ENCODE assay signal across 10 mouse cellular contexts in genomic region chr7:16922360-16922973, GRCm38 (mm10). TPM values are rescaled to one million over a fixed set of nuclear protein-coding genes. Genes with fewer than 3 reads are reported as not detected.
DNase-seq lines count a peak whose midpoint lies in the region; ATAC-seq and TF ChIP-seq lines count a peak whose summit lies in the region.
"Had no signal": no experiment of that assay in that cellular context is flagged by ENCODE, and none has a peak within 500 bp of the region (broad histone marks: within the 10 kb centered on the region; RNA-seq: fewer than 3 reads in every experiment).

No protein-coding gene starts in this region.

- TF ChIP-seq POLR2A in myocyte (IDR thresholded peaks at IDR 0.05; ENCODE audit: insufficient read length, low read depth): peak; percentile 54

- H3K36me3 ChIP-seq in hindbrain, embryonic 10.5 days: peaks cover 39% of the 10 kb centered on the region
- H3K36me3 ChIP-seq in myocyte (ENCODE audit: control insufficient read depth, insufficient read depth): no peaks in the 10 kb centered on the region

- H3K27me3 ChIP-seq in hindbrain, embryonic 10.5 days (ENCODE audit: insufficient read depth, poor library complexity, severe bottlenecking): no peaks in the 10 kb centered on the region
- no peaks in the 10 kb centered on the region for H3K27me3 ChIP-seq in myocyte (ENCODE audit: control insufficient read depth, insufficient read depth, insufficient read length)
- H3K27me3 ChIP-seq: Patski had no signal

- peaks cover 40% of the 10 kb centered on the region for H3K79me2 ChIP-seq in myocyte (ENCODE audit: control insufficient read depth, insufficient read depth)

- 55% methylated on average over 10 of the region's 10 CpGs for WGBS in hindbrain, embryonic 10.5 days

- DNase-seq in heart, adult 11 months: peak; percentile 96
- DNase-seq in heart, postnatal 4 days: no peak
- DNase-seq in A20 (ENCODE audit: low read depth, low spot score): peak; percentile 35
- DNase-seq in cerebellum, postnatal 10 days: peak; percentile 70
- no peak for DNase-seq in hindbrain, embryonic 10.5 days (ENCODE audit: low spot score)
- peak; percentile 55 to 71 for DNase-seq in left cerebral cortex, postnatal 25 days (ENCODE audit: low spot score in 2 of 2)

- H3K27ac ChIP-seq in hindbrain, embryonic 10.5 days: peak overlapping the region; percentile 99

- peaks cover 55% of the 10 kb centered on the region for H3K4me1 ChIP-seq in hindbrain, embryonic 10.5 days (replicated peaks)

- no peaks in the 10 kb centered on the region for H3K9me3 ChIP-seq in hindbrain, embryonic 10.5 days

- peak overlapping the region; percentile 61 for H3ac ChIP-seq in myocyte (ENCODE audit: control insufficient read depth, insufficient read length)

- no peak for ATAC-seq in granulocyte monocyte progenitor cell, adult 5-6 weeks (replicated peaks; ENCODE audit: poor library complexity, severe bottlenecking)
- ATAC-seq: Patski had no signal

- peak overlapping the region; percentile 85 for H3K4me2 ChIP-seq in myocyte (ENCODE audit: low read depth)

- H3K4me3 ChIP-seq in hindbrain, embryonic 10.5 days: peak overlapping the region; percentile 93
- H3K4me3 ChIP-seq in myocyte: peak overlapping the region; percentile 94

- intact Hi-C loops in left cerebral cortex, postnatal 25 days (cut with DNase I): loop anchor here (10.0 kb wide), 1 partner anchor 998 kb away; the partner anchor contains the start of gene Selenow

TF ChIP-seq in myocyte, 11 proteins besides CTCF, POLR2A, EP300 and RAD21:
- TF ChIP-seq SRF (IDR thresholded peaks at IDR 0.05; ENCODE audit: control insufficient read depth, insufficient read length, low read depth): no peak
- peak; percentile 28 for TF ChIP-seq POLR2AphosphoS2 (IDR thresholded peaks at IDR 0.05; ENCODE audit: insufficient read length, low read depth)

RNA-seq across cellular contexts. Expression of gene Calm3, which starts 1.4 kb away (rescaled TPM):
- 100 to 1,000 TPM; 309 to 310 TPM for total RNA-seq in heart, postnatal 4 days (2021)
- polyA plus RNA-seq in hindbrain, embryonic 10.5 days (2016; fragmentation: Nextera tagmentation; extraction: Ambion mirVana): 170 and 245 TPM in 2 replicates
- total RNA-seq in left cerebral cortex, postnatal 25 days (2021): 1,000 to 10,000 TPM; 1,837 to 1,919 TPM
- 336 TPM for polyA plus RNA-seq in myocyte (2012; fragmentation: generic; extraction: Trizol)
- total RNA-seq in granulocyte monocyte progenitor cell, adult 5-6 weeks (2014; fragmentation: Nextera tagmentation): 188 and 246 TPM in 2 replicates
- 463 and 465 TPM in 2 replicates for total RNA-seq in granulocyte monocyte progenitor cell, adult 5-6 weeks (2017)

RNA-seq across cellular contexts. Expression of gene Ptgir, which starts 16.2 kb away (rescaled TPM):
- total RNA-seq in heart, postnatal 4 days (2021): 1 to 10 TPM; 1.9 to 2.7 TPM
- 0.77 and 1.5 TPM in 2 replicates for polyA plus RNA-seq in hindbrain, embryonic 10.5 days (2016; fragmentation: Nextera tagmentation; extraction: Ambion mirVana)
- total RNA-seq in left cerebral cortex, postnatal 25 days (2021): under 1 TPM; 0.14 to 0.16 TPM
- 2.6 TPM for polyA plus RNA-seq in myocyte (2012; fragmentation: generic; extraction: Trizol)
- 1.1 and 1.2 TPM in 2 replicates for total RNA-seq in granulocyte monocyte progenitor cell, adult 5-6 weeks (2014; fragmentation: Nextera tagmentation)
- total RNA-seq in granulocyte monocyte progenitor cell, adult 5-6 weeks (2017): 2.2 and 2.6 TPM in 2 replicates
- polyA plus RNA-seq: Patski had no signal

RNA-seq across cellular contexts. Expression of gene Pnmal2, which starts 22.0 kb away (rescaled TPM):
- 1 to 10 TPM; 6.3 to 7.3 TPM for total RNA-seq in heart, postnatal 4 days (2021)
- polyA plus RNA-seq in hindbrain, embryonic 10.5 days (2016; fragmentation: Nextera tagmentation; extraction: Ambion mirVana): 4.0 and 12.2 TPM in 2 replicates
- total RNA-seq in left cerebral cortex, postnatal 25 days (2021): 100 to 1,000 TPM; 268 to 274 TPM
- 44.4 TPM for polyA plus RNA-seq in myocyte (2012; fragmentation: generic; extraction: Trizol)
- total RNA-seq in granulocyte monocyte progenitor cell, adult 5-6 weeks (2014; fragmentation: Nextera tagmentation): not detected in 2 replicates
- 0.04 TPM in 1 of 2 replicates, not detected in the other for total RNA-seq in granulocyte monocyte progenitor cell, adult 5-6 weeks (2017)

RNA-seq across cellular contexts. Expression of gene Gng8, which starts 30.9 kb away (rescaled TPM):
- 1 to 10 TPM; 1.4 to 1.8 TPM for total RNA-seq in heart, postnatal 4 days (2021)
- polyA plus RNA-seq in hindbrain, embryonic 10.5 days (2016; fragmentation: Nextera tagmentation; extraction: Ambion mirVana): 7.1 and 9.0 TPM in 2 replicates
- total RNA-seq in left cerebral cortex, postnatal 25 days (2021): 1 to 10 TPM; 2.5 to 4.0 TPM
- 3.8 TPM for polyA plus RNA-seq in myocyte (2012; fragmentation: generic; extraction: Trizol)
- not detected in 2 replicates for total RNA-seq in granulocyte monocyte progenitor cell, adult 5-6 weeks (2014; fragmentation: Nextera tagmentation)
- total RNA-seq in granulocyte monocyte progenitor cell, adult 5-6 weeks (2017): 0.26 and 0.62 TPM in 2 replicates

RNA-seq across cellular contexts. Expression of gene Pnmal1, which starts 37.0 kb away (rescaled TPM):
- total RNA-seq in heart, postnatal 4 days (2021): not detected
- 5.8 and 12.7 TPM in 2 replicates for polyA plus RNA-seq in hindbrain, embryonic 10.5 days (2016; fragmentation: Nextera tagmentation; extraction: Ambion mirVana)
- 100 to 1,000 TPM; 107 to 115 TPM for total RNA-seq in left cerebral cortex, postnatal 25 days (2021)
- 0.05 TPM for polyA plus RNA-seq in myocyte (2012; fragmentation: generic; extraction: Trizol)
- total RNA-seq in granulocyte monocyte progenitor cell, adult 5-6 weeks (2014; fragmentation: Nextera tagmentation): not detected in 2 replicates
- not detected in 2 replicates for total RNA-seq in granulocyte monocyte progenitor cell, adult 5-6 weeks (2017)
- total RNA-seq: heart, adult 18-20 months had no signal
- polyA plus RNA-seq: Patski had no signal

Comparison
In these comparisons a context has a peak if more than half of its experiments do, and no peak if none do; other contexts are left out.
1. DNase-seq: peak in heart, adult 11 months (single experiment), A20 (single experiment), cerebellum, postnatal 10 days (2 of 2) and left cerebral cortex, postnatal 25 days (2 of 2); none in heart, postnatal 4 days (single experiment) and hindbrain, embryonic 10.5 days (single experiment).
2. RNA of gene Pnmal2, which starts 22.0 kb away (total RNA-seq): 268 to 274 TPM in left cerebral cortex, postnatal 25 days; 6.3 to 7.3 TPM in heart, postnatal 4 days and 0.04 TPM in granulocyte monocyte progenitor cell, adult 5-6 weeks; every median in the first group is over 10 times any median in the second.